Mouse (Mus musculus): Measurements from ENCODE around the gene Gcsh. TPM values are rescaled to one million over a fixed set of nuclear protein-coding genes. Genes with fewer than 3 reads are reported as not detected.

The Gcsh gene
- 1 to 10 TPM; 6.4 to 7.0 TPM for total RNA-seq (2023)

DNA sequence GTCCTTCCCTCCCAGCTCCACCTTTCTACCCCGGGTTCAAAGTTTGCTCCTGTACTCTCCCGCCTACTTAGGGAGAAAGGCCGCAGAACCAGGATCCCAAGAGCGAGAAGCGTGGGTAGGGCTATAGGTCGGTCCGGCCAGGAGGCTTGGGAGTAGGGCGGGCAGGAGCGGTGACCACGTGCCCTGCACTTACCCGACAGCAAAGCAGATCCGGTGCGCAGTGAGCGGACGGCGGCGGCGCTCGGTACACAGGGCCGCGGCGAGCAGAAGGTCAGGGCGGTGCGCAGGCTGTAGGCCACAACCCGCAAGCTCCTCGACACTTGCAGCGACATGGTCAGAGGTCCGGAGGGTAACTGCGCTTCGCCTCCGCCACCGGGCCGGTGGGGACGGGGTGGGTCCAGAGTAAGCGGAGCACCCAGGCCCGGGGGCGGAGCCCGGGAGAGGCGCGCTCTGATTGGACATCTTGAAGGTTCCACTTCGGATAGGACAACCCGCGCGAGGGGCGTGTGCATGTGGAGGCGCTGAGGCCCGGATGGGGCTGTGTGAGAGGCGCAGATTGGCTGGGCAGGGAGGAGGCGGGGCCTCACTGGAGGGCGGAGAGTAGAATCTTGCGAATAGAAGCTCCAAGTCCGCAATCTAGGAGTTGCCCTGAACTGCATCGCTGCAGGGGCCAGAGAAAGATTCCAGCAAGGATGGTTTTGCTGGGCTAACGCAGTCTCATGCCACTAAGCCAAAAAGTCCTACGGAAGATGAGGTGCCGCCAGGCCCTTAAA is at the start of gene Gcsh:
Gene Gcsh, minus strand, starts transcription at position 443 of the 773 bp plus-strand sequence.

DNA sequence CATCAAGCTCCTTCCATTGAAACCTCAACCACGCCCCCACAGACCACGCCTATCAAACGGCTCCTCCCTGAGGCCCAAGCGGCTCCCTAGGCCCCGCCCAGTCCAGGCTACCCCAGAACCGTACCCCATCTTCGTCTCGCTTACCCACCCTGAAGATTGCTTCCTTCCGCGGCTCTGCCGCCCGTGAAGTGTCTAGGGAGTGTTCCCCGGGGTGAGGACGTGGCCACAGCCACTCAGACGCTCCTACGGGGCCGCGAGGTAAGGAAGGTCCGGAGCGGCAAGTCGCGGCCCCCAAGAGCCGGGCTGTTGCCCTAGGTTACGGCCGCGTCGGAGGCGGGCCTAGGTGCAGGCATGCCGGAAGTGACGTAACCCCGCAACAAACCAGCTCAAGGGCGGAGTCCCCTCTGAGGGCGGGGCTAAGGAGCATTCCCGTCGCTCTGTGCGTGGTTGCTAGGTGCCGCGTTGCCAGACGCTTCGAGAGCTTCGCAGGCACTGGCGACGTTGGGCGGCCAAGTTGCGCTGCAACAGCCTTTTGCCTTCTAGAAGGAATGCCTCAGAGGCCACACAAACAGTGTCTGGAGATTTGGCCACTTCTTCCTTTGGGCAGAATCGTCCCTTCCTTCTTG is 14.6 kb downstream of the Gcsh start, which contains the start of gene 1700030J22Rik:
Gene 1700030J22Rik, minus strand, starts transcription at position 329 of the 626 bp plus-strand sequence.

DNA sequence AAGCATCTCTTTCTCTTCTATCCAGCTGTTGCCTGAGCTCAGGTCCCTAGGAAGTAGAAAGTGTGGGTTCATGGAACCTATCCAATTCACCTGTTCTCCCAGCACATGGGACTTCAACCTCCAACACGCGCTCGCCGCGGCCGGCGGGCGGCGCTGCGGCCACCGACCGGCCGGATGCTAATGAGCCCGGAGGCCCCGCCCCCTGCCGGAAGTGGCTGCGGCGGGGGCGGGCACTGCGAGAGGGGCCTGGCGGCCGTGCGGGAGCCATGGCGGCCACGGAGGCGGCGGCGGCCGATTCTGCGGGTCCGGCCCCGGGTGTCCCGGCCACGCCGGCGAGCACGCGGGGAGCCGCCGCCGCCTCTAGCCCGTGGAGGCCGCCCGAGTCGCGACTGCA is 50.2 kb downstream of the Gcsh start, which contains the start of gene Atmin:
Gene Atmin, plus strand, starts transcription at position 233 of the 394 bp plus-strand sequence.

Other genes starting within 250 kb of the Gcsh start
- gene Cmc2, start 72.1 kb downstream of the Gcsh start, total RNA-seq (2023), result 1 to 10 TPM; 5.9 to 6.8 TPM
- gene Cenpn, start 71.8 kb downstream of the Gcsh start, total RNA-seq (2023), result under 1 TPM; 0.63 to 0.91 TPM
- 10 to 100 TPM; 30.9 to 33.1 TPM for gene Atmin, start 50.1 kb downstream of the Gcsh start, total RNA-seq (2023)
- 1 to 10 TPM in 1 of 2 experiments, under 1 TPM in 1; 0.33 to 1.5 TPM for gene 1700030J22Rik, start 14.6 kb downstream of the Gcsh start, total RNA-seq (2023)
- gene Pkd1l2, start 88.9 kb upstream of the Gcsh start, total RNA-seq (2023), result under 1 TPM; 0.37 to 0.43 TPM
- gene Bco1, start 102.3 kb upstream of the Gcsh start, total RNA-seq (2023), result not detected
- gene Gan, start 164.6 kb upstream of the Gcsh start, total RNA-seq (2023), result 10 to 100 TPM in 1 of 2 experiments, 1 to 10 TPM in 1; 8.8 to 11.0 TPM